Mouse (Mus musculus) lung, adult 2 months (tissue): Measurements from ENCODE around the gene Ccdc182.

ENCODE experiments used
- CTCF ChIP-seq: fragments of 200-500 bp; IDR thresholded peaks from 2 replicates; pipeline ENCODE4 v1.5.1; 2011; ENCODE audit warnings: mild to moderate bottlenecking, low read length, control low read depth; ENCODE audit not compliant: insufficient read depth
- POLR2A ChIP-seq: fragments of 200-500 bp; IDR thresholded peaks from 2 replicates; pipeline ENCODE4 v1.6.1; 2011; ENCODE audit warnings: low read depth, mild to moderate bottlenecking, control low read depth, low read length, borderline replicate concordance; ENCODE audit errors: extremely low read depth

- TF ChIP-seq POLR2A = no peak
- no peak for TF ChIP-seq CTCF
Observed at GRCm38 (mm10) chr11:88264889-88265288, 29.0 kb upstream of the Ccdc182 start.
